Mouse (Mus musculus): ENCODE measurements around the gene Adcy5. TPM values are rescaled to one million over a fixed set of nuclear protein-coding genes. Genes with fewer than 3 reads are reported as not detected.
A peak's percentile ranks its signal among the peaks of the same experiment; 100 is the strongest.

The Adcy5 gene
- total RNA-seq, 2 experiments from 2014 or later, result 1.8 to 1.9 TPM

- intact Hi-C loops (cut with DNase I), result loop anchor here (2.0 to 5.0 kb wide), 3 partner anchors 45 to 117 kb away; no protein-coding TSS in a partner anchor
- DNase-seq, result peak in 1 of 2 experiments; percentile 29
Measured at GRCm38 (mm10) chr16:35155391-35156305, 971 bp downstream of the Adcy5 start.

- intact Hi-C loops (cut with DNase I), result loop anchor here (2.0 to 5.0 kb wide), 3 partner anchors 46 to 116 kb away; no protein-coding TSS in a partner anchor
- peak in 1 of 2 experiments; percentile 31 for DNase-seq
Measured at GRCm38 (mm10) chr16:35156306-35156695, 1.6 kb downstream of the Adcy5 start.

- no peak for DNase-seq
- intact Hi-C loops (cut with DNase I), result loop anchor here (2.0 to 5.0 kb wide), 3 partner anchors 46 to 115 kb away; no protein-coding TSS in a partner anchor
Measured at GRCm38 (mm10) chr16:35156832-35157231, 2.2 kb downstream of the Adcy5 start.

- intact Hi-C loops (cut with DNase I), result loop anchor here (5.0 kb wide), 2 partner anchors 92 to 113 kb away; no protein-coding TSS in a partner anchor
- DNase-seq, result no peak
Measured at GRCm38 (mm10) chr16:35159532-35159931, 4.9 kb downstream of the Adcy5 start.

- intact Hi-C loops (cut with DNase I), result loop anchor here (5.0 kb wide), 2 partner anchors 93 to 112 kb away; no protein-coding TSS in a partner anchor
- DNase-seq, result no peak
Measured at GRCm38 (mm10) chr16:35159991-35160390, 5.3 kb downstream of the Adcy5 start.

- DNase-seq, result no peak
Measured at GRCm38 (mm10) chr16:35164361-35165224, 9.9 kb downstream of the Adcy5 start.

GRCm38 (mm10) chr16:35165361-35165760, 10.7 kb downstream of the Adcy5 start:
- intact Hi-C loops (cut with DNase I), result no loop called here
- no peak for DNase-seq

More at GRCm38 (mm10) chr16:35164361-35165224, 9.9 kb downstream of the Adcy5 start:
- intact Hi-C loops (cut with DNase I), result no loop called here

- no peak for DNase-seq
- intact Hi-C loops (cut with DNase I), result no loop called here
Measured at GRCm38 (mm10) chr16:35165788-35166187, 11.1 kb downstream of the Adcy5 start.

- peak; percentile 36 to 52 for DNase-seq
- intact Hi-C loops (cut with DNase I), result no loop called here
Measured at GRCm38 (mm10) chr16:35169431-35169830, 14.8 kb downstream of the Adcy5 start.

- intact Hi-C loops (cut with DNase I), result no loop called here
- no peak for DNase-seq
Measured at GRCm38 (mm10) chr16:35172195-35172594, 17.5 kb downstream of the Adcy5 start.

GRCm38 (mm10) chr16:35178516-35178915, 23.8 kb downstream of the Adcy5 start:
- intact Hi-C loops (cut with DNase I), result no loop called here
- DNase-seq, result no peak

GRCm38 (mm10) chr16:35179082-35179481, 24.4 kb downstream of the Adcy5 start:
- DNase-seq, result peak in 1 of 2 experiments; percentile 71
- intact Hi-C loops (cut with DNase I), result no loop called here

GRCm38 (mm10) chr16:35183161-35183560, 28.5 kb downstream of the Adcy5 start:
- DNase-seq, result peak; percentile 51 to 67
- intact Hi-C loops (cut with DNase I), result no loop called here

- DNase-seq, result no peak
- intact Hi-C loops (cut with DNase I), result no loop called here
Measured at GRCm38 (mm10) chr16:35188111-35188510, 33.4 kb downstream of the Adcy5 start.

- intact Hi-C loops (cut with DNase I), result no loop called here
- no peak for DNase-seq
Measured at GRCm38 (mm10) chr16:35189420-35190141, 34.9 kb downstream of the Adcy5 start.

- intact Hi-C loops (cut with DNase I), result no loop called here
- DNase-seq, result no peak
Measured at GRCm38 (mm10) chr16:35190777-35191176, 36.1 kb downstream of the Adcy5 start.

GRCm38 (mm10) chr16:35191271-35191670, 36.6 kb downstream of the Adcy5 start:
- DNase-seq, result no peak
- intact Hi-C loops (cut with DNase I), result no loop called here

- intact Hi-C loops (cut with DNase I), result no loop called here
- DNase-seq, result no peak
Measured at GRCm38 (mm10) chr16:35192471-35192870, 37.8 kb downstream of the Adcy5 start.

GRCm38 (mm10) chr16:35193357-35193756, 38.7 kb downstream of the Adcy5 start:
- DNase-seq, result no peak
- intact Hi-C loops (cut with DNase I), result no loop called here
